Mouse (Mus musculus): ENCODE data around the gene Igdcc4. TPM values are rescaled to one million over a fixed set of nuclear protein-coding genes. Genes with fewer than 3 reads are reported as not detected.
"Not testable (repeated sequence)": the region's sequence is repeated elsewhere in the genome, so short reads cannot be mapped to it uniquely, and the experiment has no call there.

The Igdcc4 gene
- polyA plus RNA-seq (2015; fragmentation: Nextera tagmentation; extraction: Ambion mirVana) = 9.7 TPM in 2 replicates

GRCm38 (mm10) chr9:65100991-65101685, at the start of gene Igdcc4:
Gene Igdcc4 (plus strand): TSS chr9:65101486.
- peak within 1 kb of the TSS; percentile 87 for H3K27ac ChIP-seq
- peak within 1 kb of the TSS; percentile 79 for H3K4me3 ChIP-seq
- H3K27me3 ChIP-seq = no peaks in the 10 kb centered on the region
- no peaks in the 10 kb centered on the region for H3K36me3 ChIP-seq
- H3K4me1 ChIP-seq (replicated peaks) = peaks cover 33% of the 10 kb centered on the region
- peak within 1 kb of the TSS; percentile 92 for H3K9ac ChIP-seq
- no peaks in the 10 kb centered on the region for H3K9me3 ChIP-seq
- peak within 1 kb of the TSS; percentile 96 for H3K4me2 ChIP-seq
- 0 out of 2 replicates have a peak, but pooled peaks have one; percentile 10 for ATAC-seq (ENCODE audit: low FRiP score)
- 2% methylated on average over 46 of the region's 76 CpGs for WGBS

- no peak overlapping the region for H3K4me2 ChIP-seq
- no peaks in the 10 kb centered on the region for H3K4me1 ChIP-seq (replicated peaks)
- H3K4me3 ChIP-seq = no peak overlapping the region
- H3K9ac ChIP-seq = no peak overlapping the region
- peaks cover 80% of the 10 kb centered on the region for H3K36me3 ChIP-seq
- no peaks in the 10 kb centered on the region for H3K27me3 ChIP-seq
- H3K9me3 ChIP-seq = no peaks in the 10 kb centered on the region
- no peak overlapping the region for H3K27ac ChIP-seq
- ATAC-seq (ENCODE audit: low FRiP score) = no peak
- WGBS = 96% methylated on average over 7 of the region's 7 CpGs
Measured at GRCm38 (mm10) chr9:65064251-65064650, 37.0 kb upstream of the Igdcc4 start.

GRCm38 (mm10) chr9:65070587-65070986, 30.7 kb upstream of the Igdcc4 start:
- H3K9me3 ChIP-seq = no peaks in the 10 kb centered on the region
- H3K4me2 ChIP-seq = no peak overlapping the region
- H3K9ac ChIP-seq = no peak overlapping the region
- H3K36me3 ChIP-seq = peaks cover 85% of the 10 kb centered on the region
- ATAC-seq (ENCODE audit: low FRiP score) = no peak
- H3K27me3 ChIP-seq = no peaks in the 10 kb centered on the region
- 0 out of 2 replicates have a peak, but pooled peaks cover 2% of the 10 kb centered on the region for H3K4me1 ChIP-seq (replicated peaks)
- 92% methylated on average over 3 of the region's 3 CpGs for WGBS
- H3K27ac ChIP-seq = no peak overlapping the region
- H3K4me3 ChIP-seq = no peak overlapping the region

- no peak overlapping the region for H3K4me2 ChIP-seq
- no peaks in the 10 kb centered on the region for H3K27me3 ChIP-seq
- no peak for ATAC-seq (ENCODE audit: low FRiP score)
- peaks cover 86% of the 10 kb centered on the region for H3K36me3 ChIP-seq
- H3K4me1 ChIP-seq (replicated peaks) = 0 out of 2 replicates have a peak, but pooled peaks cover 2% of the 10 kb centered on the region
- H3K4me3 ChIP-seq = no peak overlapping the region
- H3K9ac ChIP-seq = no peak overlapping the region
- WGBS = 55% methylated on average over 9 of the region's 9 CpGs
- H3K9me3 ChIP-seq = no peaks in the 10 kb centered on the region
- H3K27ac ChIP-seq = peak overlapping the region; percentile 10; the same call in 1 of the 2 replicates
Measured at GRCm38 (mm10) chr9:65073555-65073954, 27.7 kb upstream of the Igdcc4 start.

GRCm38 (mm10) chr9:65074251-65074650, 27.0 kb upstream of the Igdcc4 start:
- H3K36me3 ChIP-seq = peaks cover 86% of the 10 kb centered on the region
- H3K27me3 ChIP-seq = no peaks in the 10 kb centered on the region
- H3K9ac ChIP-seq = no peak overlapping the region

GRCm38 (mm10) chr9:65074855-65075493, 26.3 kb upstream of the Igdcc4 start:
- 0 out of 2 replicates have a peak, but pooled peaks cover 2% of the 10 kb centered on the region for H3K4me1 ChIP-seq (replicated peaks)
- H3K27me3 ChIP-seq = no peaks in the 10 kb centered on the region
- 92% methylated on average over 6 of the region's 6 CpGs for WGBS
- H3K4me2 ChIP-seq = no peak overlapping the region
- no peak overlapping the region for H3K9ac ChIP-seq
- H3K4me3 ChIP-seq = no peak overlapping the region
- no peak for ATAC-seq (ENCODE audit: low FRiP score)
- H3K9me3 ChIP-seq = no peaks in the 10 kb centered on the region
- peaks cover 85% of the 10 kb centered on the region for H3K36me3 ChIP-seq
- no peak overlapping the region for H3K27ac ChIP-seq

More at GRCm38 (mm10) chr9:65074251-65074650, 27.0 kb upstream of the Igdcc4 start:
- Histone ChIP-seq H3K4me1 (replicated peaks) (0 out of 2 replicates have a peak, but pooled peaks cover 2% of the 10 kb centered on the region), H3K4me3 (no peak overlapping the region), H3K4me2 (no peak overlapping the region), H3K27ac (no peak overlapping the region), H3K9me3 (no peaks in the 10 kb centered on the region)
- WGBS = 93% methylated on average over 15 of the region's 15 CpGs
- ATAC-seq (ENCODE audit: low FRiP score) = no peak

- WGBS = 94% methylated on average over 5 of the region's 5 CpGs
- ATAC-seq (ENCODE audit: low FRiP score) = no peak
- Histone ChIP-seq H3K9ac (no peak overlapping the region), H3K27ac (no peak overlapping the region), H3K4me3 (no peak overlapping the region), H3K4me1 (replicated peaks) (0 out of 2 replicates have a peak, but pooled peaks cover 2% of the 10 kb centered on the region), H3K36me3 (peaks cover 88% of the 10 kb centered on the region), H3K4me2 (no peak overlapping the region), H3K27me3 (no peaks in the 10 kb centered on the region), H3K9me3 (no peaks in the 10 kb centered on the region)
Measured at GRCm38 (mm10) chr9:65077536-65077935, 23.8 kb upstream of the Igdcc4 start.

GRCm38 (mm10) chr9:65080141-65080540, 21.1 kb upstream of the Igdcc4 start:
- not testable (repeated sequence) for ATAC-seq (ENCODE audit: low FRiP score); H3K4me3 ChIP-seq
- WGBS = 93% methylated on average over 2 of the region's 2 CpGs

GRCm38 (mm10) chr9:65083075-65083765, 18.1 kb upstream of the Igdcc4 start:
- WGBS = 94% methylated on average over 18 of the region's 18 CpGs
- no peak for ATAC-seq (ENCODE audit: low FRiP score)
- H3K4me3 ChIP-seq = no peak overlapping the region

More at GRCm38 (mm10) chr9:65080141-65080540, 21.1 kb upstream of the Igdcc4 start:
- peaks cover 88% of the 10 kb centered on the region for H3K36me3 ChIP-seq
- not testable (repeated sequence) for H3K4me2 ChIP-seq; H3K4me1 ChIP-seq (replicated peaks); H3K9ac ChIP-seq; H3K27ac ChIP-seq; H3K27me3 ChIP-seq; H3K9me3 ChIP-seq

GRCm38 (mm10) chr9:65084198-65084807, 17.0 kb upstream of the Igdcc4 start:
- no peaks in the 10 kb centered on the region for H3K4me1 ChIP-seq (replicated peaks)
- no peak overlapping the region for H3K27ac ChIP-seq
- H3K9ac ChIP-seq = no peak overlapping the region
- H3K27me3 ChIP-seq = no peaks in the 10 kb centered on the region
- no peak for ATAC-seq (ENCODE audit: low FRiP score)
- WGBS = 88% methylated on average over 7 of the region's 7 CpGs
- H3K4me2 ChIP-seq = no peak overlapping the region
- H3K36me3 ChIP-seq = peaks cover 51% of the 10 kb centered on the region
- no peaks in the 10 kb centered on the region for H3K9me3 ChIP-seq
- no peak overlapping the region for H3K4me3 ChIP-seq

More at GRCm38 (mm10) chr9:65083075-65083765, 18.1 kb upstream of the Igdcc4 start:
- Histone ChIP-seq H3K36me3 (peaks cover 62% of the 10 kb centered on the region), H3K4me2 (no peak overlapping the region), H3K27me3 (no peaks in the 10 kb centered on the region), H3K4me1 (replicated peaks) (no peaks in the 10 kb centered on the region), H3K9ac (no peak overlapping the region), H3K9me3 (no peaks in the 10 kb centered on the region), H3K27ac (no peak overlapping the region)

GRCm38 (mm10) chr9:65085270-65085669, 16.0 kb upstream of the Igdcc4 start:
- no peaks in the 10 kb centered on the region for H3K9me3 ChIP-seq
- H3K36me3 ChIP-seq = peaks cover 42% of the 10 kb centered on the region
- H3K4me2 ChIP-seq = no peak overlapping the region
- H3K4me1 ChIP-seq (replicated peaks) = peaks cover 9% of the 10 kb centered on the region
- no peaks in the 10 kb centered on the region for H3K27me3 ChIP-seq
- ATAC-seq (ENCODE audit: low FRiP score) = no peak
- H3K27ac ChIP-seq = no peak overlapping the region
- WGBS = 96% methylated on average over 1 of the region's 1 CpGs
- no peak overlapping the region for H3K9ac ChIP-seq
- H3K4me3 ChIP-seq = no peak overlapping the region

- Histone ChIP-seq H3K27me3 (no peaks in the 10 kb centered on the region), H3K4me1 (replicated peaks) (peaks cover 10% of the 10 kb centered on the region), H3K27ac (no peak overlapping the region), H3K4me3 (no peak overlapping the region), H3K36me3 (peaks cover 30% of the 10 kb centered on the region), H3K4me2 (no peak overlapping the region), H3K9me3 (no peaks in the 10 kb centered on the region), H3K9ac (no peak overlapping the region)
- WGBS = 72% methylated on average over 1 of the region's 1 CpGs
- no peak for ATAC-seq (ENCODE audit: low FRiP score)
Measured at GRCm38 (mm10) chr9:65086801-65087200, 14.5 kb upstream of the Igdcc4 start.
